Comparison of ENCODE assay signal across 8 mouse cellular contexts in genomic region chr7:118902944-118903343, GRCm38 (mm10). TPM values are rescaled to one million over a fixed set of nuclear protein-coding genes. Genes with fewer than 3 reads are reported as not detected.
A peak's percentile ranks its signal among the peaks of the same experiment; 100 is the strongest.
DNase-seq lines count a peak whose midpoint lies in the region; ATAC-seq lines count a peak whose summit lies in the region.

No protein-coding gene starts in this region.

- no peak overlapping the region for H3K27ac ChIP-seq in midbrain, embryonic 14.5 days (replicated peaks; ENCODE audit: low read depth, low read length)
- no peak overlapping the region for H3K27ac ChIP-seq in midbrain, embryonic 11.5 days (ENCODE audit: low read depth, low read length)
- 0 out of 2 replicates have a peak overlapping the region, but pooled peaks have one; percentile 7 for H3K27ac ChIP-seq in hindbrain, embryonic 15.5 days (replicated peaks)

- no peak overlapping the region for H3K4me2 ChIP-seq in midbrain, embryonic 14.5 days (ENCODE audit: low read length)
- no peak overlapping the region for H3K4me2 ChIP-seq in midbrain, embryonic 11.5 days
- H3K4me2 ChIP-seq in hindbrain, embryonic 15.5 days = peak overlapping the region; percentile 25; the same call in 1 of the 2 replicates

- no peaks in the 10 kb centered on the region for H3K9me3 ChIP-seq in midbrain, embryonic 14.5 days (ENCODE audit: control insufficient read depth, low read length)
- no peaks in the 10 kb centered on the region for H3K9me3 ChIP-seq in midbrain, embryonic 11.5 days (ENCODE audit: control insufficient read depth, low read length)
- no peaks in the 10 kb centered on the region for H3K9me3 ChIP-seq in hindbrain, embryonic 15.5 days

- peak; percentile 23 for DNase-seq in adrenal gland, postnatal 14 days
- no peak for DNase-seq in adrenal gland, postnatal 4 days (ENCODE audit: low spot score in 2 of 2)
- DNase-seq in midbrain, embryonic 14.5 days = peak; percentile 78
- DNase-seq in midbrain, embryonic 11.5 days (ENCODE audit: low spot score, missing footprints) = no peak
- peak; percentile 60 for DNase-seq in lung, postnatal 10 days
- DNase-seq in adipocyte (ENCODE audit: low spot score) = no peak
- no peak for DNase-seq in spleen, postnatal 14 days (ENCODE audit: low spot score in 2 of 2)

- no peaks in the 10 kb centered on the region for H3K27me3 ChIP-seq in midbrain, embryonic 14.5 days (ENCODE audit: control insufficient read depth, insufficient read depth, low read length)
- no peaks in the 10 kb centered on the region for H3K27me3 ChIP-seq in midbrain, embryonic 11.5 days (ENCODE audit: control insufficient read depth, insufficient read depth, low read length)
- no peaks in the 10 kb centered on the region for H3K27me3 ChIP-seq in hindbrain, embryonic 15.5 days

- H3K36me3 ChIP-seq in midbrain, embryonic 14.5 days (ENCODE audit: control insufficient read depth, insufficient read depth, low read length) = no peaks in the 10 kb centered on the region
- no peaks in the 10 kb centered on the region for H3K36me3 ChIP-seq in midbrain, embryonic 11.5 days (ENCODE audit: control insufficient read depth, insufficient read depth, low read length)
- H3K36me3 ChIP-seq in hindbrain, embryonic 15.5 days = no peaks in the 10 kb centered on the region

- H3K4me1 ChIP-seq in midbrain, embryonic 14.5 days (ENCODE audit: control insufficient read depth, insufficient read depth, low read length) = peaks cover 11% of the 10 kb centered on the region; the same call in 1 of the 2 replicates
- H3K4me1 ChIP-seq in midbrain, embryonic 11.5 days (ENCODE audit: control insufficient read depth, insufficient read depth, low read length) = peaks cover 9% of the 10 kb centered on the region
- H3K4me1 ChIP-seq in hindbrain, embryonic 15.5 days (replicated peaks) = peaks cover 11% of the 10 kb centered on the region; the same call in 1 of the 2 replicates

- no peak overlapping the region for H3K9ac ChIP-seq in midbrain, embryonic 14.5 days (replicated peaks; ENCODE audit: low read length)
- no peak overlapping the region for H3K9ac ChIP-seq in midbrain, embryonic 11.5 days (ENCODE audit: low read length)
- no peak overlapping the region for H3K9ac ChIP-seq in hindbrain, embryonic 15.5 days

- ATAC-seq in midbrain, embryonic 14.5 days (ENCODE audit: low FRiP score, low TSS enrichment) = no peak
- ATAC-seq in midbrain, embryonic 11.5 days (ENCODE audit: low FRiP score) = no peak
- ATAC-seq in hindbrain, embryonic 15.5 days (ENCODE audit: low FRiP score, low read depth) = peak; percentile 59; the same call in 1 of the 2 replicates

- 70% methylated on average over 13 of the region's 13 CpGs for WGBS in midbrain, embryonic 14.5 days
- WGBS in midbrain, embryonic 11.5 days = 86% methylated on average over 13 of the region's 13 CpGs
- 46% methylated on average over 13 of the region's 13 CpGs for WGBS in hindbrain, embryonic 15.5 days

- H3K4me3 ChIP-seq in midbrain, embryonic 14.5 days (replicated peaks; ENCODE audit: low read depth, low read length) = no peak overlapping the region
- H3K4me3 ChIP-seq in midbrain, embryonic 11.5 days (ENCODE audit: low read depth, low read length) = no peak overlapping the region
- no peak overlapping the region for H3K4me3 ChIP-seq in hindbrain, embryonic 15.5 days

RNA-seq across cellular contexts. Expression of gene Knop1, which starts 46.9 kb away (rescaled TPM):
- 52.2 and 54.9 TPM in 2 replicates for total RNA-seq in adrenal gland, postnatal 14 days (2021)
- total RNA-seq in adrenal gland, postnatal 4 days (2021) = 10 to 100 TPM; 66.2 to 72.6 TPM
- 64.9 and 69.5 TPM in 2 replicates for polyA plus RNA-seq in midbrain, embryonic 14.5 days (2014; fragmentation: Nextera tagmentation; extraction: Ambion mirVana)
- 109 and 118 TPM in 2 replicates for polyA plus RNA-seq in midbrain, embryonic 11.5 days (2014; fragmentation: Nextera tagmentation; extraction: Ambion mirVana)
- 70.1 TPM in 2 replicates for polyA plus RNA-seq in hindbrain, embryonic 15.5 days (2015; fragmentation: Nextera tagmentation; extraction: Ambion mirVana)

RNA-seq across cellular contexts. Expression of gene Iqck, which starts 47.4 kb away (rescaled TPM):
- total RNA-seq in adrenal gland, postnatal 14 days (2021) = 12.3 and 14.9 TPM in 2 replicates
- 10 to 100 TPM; 17.3 to 18.2 TPM for total RNA-seq in adrenal gland, postnatal 4 days (2021)
- 3.8 and 3.9 TPM in 2 replicates for polyA plus RNA-seq in midbrain, embryonic 14.5 days (2014; fragmentation: Nextera tagmentation; extraction: Ambion mirVana)
- polyA plus RNA-seq in midbrain, embryonic 11.5 days (2014; fragmentation: Nextera tagmentation; extraction: Ambion mirVana) = 3.1 and 3.2 TPM in 2 replicates
- polyA plus RNA-seq in hindbrain, embryonic 15.5 days (2015; fragmentation: Nextera tagmentation; extraction: Ambion mirVana) = 3.7 and 4.7 TPM in 2 replicates

Comparison
In these comparisons a context has a peak if more than half of its experiments do, and no peak if none do; other contexts are left out.
1. DNase-seq: peak in adrenal gland, postnatal 14 days (single experiment), midbrain, embryonic 14.5 days (single experiment) and lung, postnatal 10 days (single experiment); none in adrenal gland, postnatal 4 days (0 of 2), midbrain, embryonic 11.5 days (single experiment), adipocyte (single experiment) and spleen, postnatal 14 days (0 of 2).